Mouse (Mus musculus) cerebellum, adult 2 months (tissue): ENCODE data around the gene Preb.

Experiments used
- CTCF ChIP-seq: fragments of 200-500 bp; IDR thresholded peaks from 2 replicates; pipeline ENCODE4 v1.5.1; 2011; ENCODE audit warnings: low read depth, mild to moderate bottlenecking, control low read depth, low read length, moderate library complexity, borderline replicate concordance; ENCODE audit not compliant: insufficient read depth
- POLR2A ChIP-seq: fragments of 200-500 bp; IDR thresholded peaks from 2 replicates; pipeline ENCODE4 v1.6.1; 2011; ENCODE audit warnings: low read length, control low read depth, borderline replicate concordance; ENCODE audit not compliant: insufficient read depth

- no peak for TF ChIP-seq POLR2A
- no peak for TF ChIP-seq CTCF
Measured at GRCm38 (mm10) chr5:30919831-30920614, 40.1 kb downstream of the Preb start.
